Mouse (Mus musculus) bone marrow macrophage, adult 2 months (primary cell): ENCODE results near the gene Sptbn2.

Source experiments
- CTCF ChIP-seq: IDR thresholded peaks from 2 replicates; pipeline ENCODE4 v1.5.1; 2012; ENCODE audit warnings: low read depth, mild to moderate bottlenecking, low read length, moderate library complexity
- POLR2A ChIP-seq: IDR thresholded peaks from 2 replicates; pipeline ENCODE4 v1.6.1; 2012; ENCODE audit warnings: mild to moderate bottlenecking, low read depth, low read length, borderline replicate concordance

GRCm38 (mm10) chr19:4744026-4744425 is 33.1 kb downstream of the Sptbn2 start:
- TF ChIP-seq POLR2A, result no peak
- TF ChIP-seq CTCF, result no peak
